Mouse (Mus musculus) lung, adult 2 months (tissue): Measurements from ENCODE around the gene Opcml.

Experiments used
- CTCF ChIP-seq: fragments of 200-500 bp; IDR thresholded peaks from 2 replicates; pipeline ENCODE4 v1.5.1; 2011; ENCODE audit warnings: mild to moderate bottlenecking, low read length, control low read depth; ENCODE audit not compliant: insufficient read depth
- POLR2A ChIP-seq: fragments of 200-500 bp; IDR thresholded peaks from 2 replicates; pipeline ENCODE4 v1.6.1; 2011; ENCODE audit warnings: low read depth, mild to moderate bottlenecking, control low read depth, low read length, borderline replicate concordance; ENCODE audit errors: extremely low read depth

- TF ChIP-seq POLR2A (no peak), CTCF (no peak)
Observed at GRCm38 (mm10) chr9:27781994-27782337, 8.6 kb upstream of the Opcml start.
